In genomic region chr17:24046026-24046425, GRCm38 (mm10) we compare ENCODE assay signal across 19 mouse cellular contexts. TPM values are rescaled to one million over a fixed set of nuclear protein-coding genes. Genes with fewer than 3 reads are reported as not detected.
"Had no signal": no experiment of that assay in that cellular context is flagged by ENCODE, and none has a peak within 500 bp of the region (broad histone marks: within the 10 kb centered on the region; RNA-seq: fewer than 3 reads in every experiment).

No protein-coding gene starts in this region.

- H3K4me1 ChIP-seq: limb, embryonic 13.5 days; liver, embryonic 12.5 days; midbrain, embryonic 12.5 days; neural tube, embryonic 15.5 days had no signal

- H3K27ac ChIP-seq: kidney, postnatal 0 days; layer of hippocampus, adult 2 months; limb, embryonic 13.5 days; liver, embryonic 12.5 days; midbrain, embryonic 12.5 days; neural tube, embryonic 15.5 days had no signal

- H3K27me3 ChIP-seq: limb, embryonic 13.5 days; liver, embryonic 12.5 days; midbrain, embryonic 12.5 days; neural tube, embryonic 15.5 days had no signal

- H3K9me3 ChIP-seq: limb, embryonic 13.5 days; liver, embryonic 12.5 days; megakaryocyte, embryonic 14.5 days; midbrain, embryonic 12.5 days; neural tube, embryonic 15.5 days had no signal

- H3K4me3 ChIP-seq: layer of hippocampus, adult 2 months; limb, embryonic 13.5 days; liver, embryonic 12.5 days; megakaryocyte, embryonic 14.5 days; midbrain, embryonic 12.5 days; neural tube, embryonic 15.5 days had no signal

- DNase-seq: kidney, adult 9 months; kidney, postnatal 4 days; lung, embryonic 14.5 days; lung, postnatal 10 days; lung, postnatal 4 days; thymus, adult 2 months; thymus, postnatal 25 days had no signal

- ATAC-seq: liver, embryonic 12.5 days; midbrain, embryonic 16.5 days had no signal

- H3K9ac ChIP-seq: limb, embryonic 13.5 days; liver, embryonic 12.5 days; lung, embryonic 14.5 days; midbrain, embryonic 12.5 days; neural tube, embryonic 15.5 days had no signal

RNA-seq across cellular contexts. Expression of gene Prss27, which starts 8.1 kb away (rescaled TPM):
- total RNA-seq: layer of hippocampus, adult 2 months; layer of hippocampus, postnatal 10 days; left cerebral cortex, postnatal 36 days had no signal
- polyA plus RNA-seq: liver, embryonic 12.5 days; liver, embryonic 16.5 days; testis, adult 2 months had no signal

RNA-seq across cellular contexts. Expression of gene Prss22, which starts 48.1 kb away (rescaled TPM):
- total RNA-seq: layer of hippocampus, adult 2 months; layer of hippocampus, postnatal 10 days had no signal
- polyA plus RNA-seq: liver, embryonic 12.5 days; liver, embryonic 16.5 days; midbrain, embryonic 12.5 days; midbrain, embryonic 16.5 days; neural tube, embryonic 15.5 days; testis, adult 2 months had no signal
